Mouse (Mus musculus) embryonic facial prominence, embryonic 14.5 days (tissue): ENCODE results near the gene Ugt1a6b. TPM values are rescaled to one million over a fixed set of nuclear protein-coding genes. Genes with fewer than 3 reads are reported as not detected.
A peak's percentile ranks its signal among the peaks of the same experiment; 100 is the strongest.
"Not testable (repeated sequence)": the region's sequence is repeated elsewhere in the genome, so short reads cannot be mapped to it uniquely, and the experiment has no call there.

Experiments used
- ATAC-seq: fragments of 200-750 bp; cut with Nextera tagmentation; 2 replicates; pipeline ENCODE4 v1.8.0; 2017; ENCODE audit warnings: low read depth, moderate number of reproducible peaks, moderate TSS enrichment
- DNase-seq: peaks from one replicate; pipeline ENCODE4 v3.0.0-alpha.2; 2015; ENCODE audit warnings: low spot score
- H3K27ac ChIP-seq: fragments of 300-500 bp; sonication (generic); replicated peaks from 2 replicates; pipeline ENCODE4 v1.5.1; 2014; ENCODE audit warnings: low read depth, mild to moderate bottlenecking, low read length, moderate library complexity
- H3K27me3 ChIP-seq: fragments of 300-500 bp; sonication (generic); replicated peaks from 2 replicates; pipeline ENCODE4 v1.6.1; 2014; ENCODE audit warnings: low read length; ENCODE audit not compliant: control insufficient read depth, insufficient read depth
- H3K36me3 ChIP-seq: fragments of 300-500 bp; sonication (generic); 2 replicates; pipeline ENCODE4 v1.6.1; 2014; ENCODE audit warnings: low read length, mixed read lengths; ENCODE audit not compliant: control insufficient read depth, insufficient read depth
- H3K4me1 ChIP-seq: fragments of 300-500 bp; sonication (generic); 2 replicates; pipeline ENCODE4 v1.6.1; 2014; ENCODE audit warnings: antibody characterized with exemption, low read length; ENCODE audit not compliant: control insufficient read depth, insufficient read depth
- H3K4me2 ChIP-seq: fragments of 300-500 bp; sonication (generic); 2 replicates; pipeline ENCODE4 v1.6.1; 2014; ENCODE audit warnings: low read depth, mild to moderate bottlenecking, low read length, moderate library complexity, mixed read lengths
- H3K4me3 ChIP-seq: fragments of 300-500 bp; sonication (generic); 2 replicates; pipeline ENCODE4 v1.5.1; 2014; ENCODE audit warnings: low read depth, mild to moderate bottlenecking, low read length
- H3K9ac ChIP-seq: fragments of 300-500 bp; sonication (generic); 2 replicates; pipeline ENCODE4 v1.6.1; 2014; ENCODE audit warnings: low read depth, mild to moderate bottlenecking, low read length, moderate library complexity, mixed read lengths
- H3K9me3 ChIP-seq: fragments of 300-500 bp; sonication (generic); 2 replicates; pipeline ENCODE4 v1.6.1; 2016; ENCODE audit warnings: low read length; ENCODE audit not compliant: control insufficient read depth
- WGBS: fragments of 180-500 bp; shearing (Covaris S2); extraction: QIAGEN DNeasy Blood & Tissue Kit; methylation state at CpG from one replicate; pipeline ENCODE4 v1.1.7; 2014; 5-methylcytosine and 5-hydroxymethylcytosine counted together
- polyA plus RNA-seq: library from polyadenylated mRNA; unstranded; fragments of >200 nt; fragmentation: Nextera tagmentation; extraction: Ambion mirVana; gene quantifications from 2 replicates; pipeline ENCODE4 v1.2.1, GENCODE M21; 2014

Ugt1a6b gene
- polyA plus RNA-seq, 1 experiment from 2014 or later = 2.0 TPM

DNA sequence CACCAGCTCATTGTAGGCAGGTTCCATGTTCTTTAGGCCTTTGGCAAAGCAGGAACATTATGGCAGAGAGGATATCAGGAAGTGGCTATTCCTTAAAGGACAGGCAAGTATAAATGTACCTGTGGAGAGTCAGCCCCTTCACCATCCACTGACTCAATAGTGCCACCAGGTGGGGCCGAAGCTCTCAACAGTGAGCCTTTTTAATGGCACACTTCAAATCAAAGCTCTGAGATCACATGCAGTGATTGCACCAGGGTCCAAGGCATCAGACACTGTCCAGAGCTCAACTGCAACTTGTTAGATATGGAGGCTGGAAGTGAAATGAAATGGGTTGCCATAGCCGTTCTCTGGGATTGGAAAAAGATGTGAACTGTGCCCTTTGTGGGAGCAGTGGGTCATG, 42.2 kb downstream of the Ugt1a6b start:
- not testable (repeated sequence) for H3K9ac ChIP-seq, H3K27me3 ChIP-seq, H3K9me3 ChIP-seq, ATAC-seq, H3K4me1 ChIP-seq, H3K36me3 ChIP-seq, H3K27ac ChIP-seq, H3K4me2 ChIP-seq, H3K4me3 ChIP-seq
- 47% methylated on average over 2 of the region's 2 CpGs for WGBS
- peak; percentile 3 for DNase-seq

DNA sequence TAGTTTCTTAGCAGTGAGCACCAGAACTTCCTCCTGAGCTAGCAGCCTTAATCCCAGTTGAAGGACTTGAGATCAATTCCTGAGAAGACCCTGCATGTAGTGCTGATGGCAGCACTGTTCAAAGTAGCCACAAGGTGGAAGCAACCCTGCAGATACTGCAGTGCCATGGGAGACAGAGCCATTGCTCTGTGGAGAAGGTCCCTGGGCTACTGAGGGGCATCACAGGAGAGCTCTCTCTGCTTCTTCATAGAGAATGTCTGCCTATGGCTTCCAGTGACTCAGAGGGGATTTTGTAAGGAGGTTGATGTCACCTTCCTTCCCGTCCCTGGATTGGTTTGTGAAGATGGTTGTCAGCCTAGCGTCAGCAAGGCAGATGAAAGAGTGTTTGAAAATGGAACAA, 47.1 kb downstream of the Ugt1a6b start:
- H3K4me1 ChIP-seq, H3K4me2 ChIP-seq, DNase-seq, H3K9ac ChIP-seq, H3K36me3 ChIP-seq, H3K4me3 ChIP-seq, ATAC-seq, H3K27ac ChIP-seq, H3K9me3 ChIP-seq, H3K27me3 ChIP-seq: not testable (repeated sequence)
- no CpG with 5 or more reads among the region's 2 CpGs for WGBS

GRCm38 (mm10) chr1:88158430-88158829, 55.4 kb downstream of the Ugt1a6b start:
- DNase-seq (no peak), ATAC-seq (no peak)
- Histone ChIP-seq H3K4me3 (no peak overlapping the region), H3K4me1 (no peaks in the 10 kb centered on the region), H3K9ac (no peak overlapping the region), H3K27ac (no peak overlapping the region), H3K4me2 (no peak overlapping the region), H3K36me3 (no peaks in the 10 kb centered on the region), H3K27me3 (no peaks in the 10 kb centered on the region), H3K9me3 (no peaks in the 10 kb centered on the region)
- WGBS = 74% methylated on average over 2 of the region's 2 CpGs

GRCm38 (mm10) chr1:88165711-88166110, 62.7 kb downstream of the Ugt1a6b start, which contains the start of gene Ugt1a5:
Gene Ugt1a5, plus strand, starts transcription at chr1:88166012.
- no peaks in the 10 kb centered on the region for H3K27me3 ChIP-seq
- no peak for DNase-seq
- no peaks in the 10 kb centered on the region for H3K36me3 ChIP-seq
- H3K27ac ChIP-seq = no peak within 1 kb of the TSS
- ATAC-seq = no peak
- no peak within 1 kb of the TSS for H3K9ac ChIP-seq
- H3K4me3 ChIP-seq = no peak within 1 kb of the TSS
- H3K9me3 ChIP-seq = no peaks in the 10 kb centered on the region
- no peaks in the 10 kb centered on the region for H3K4me1 ChIP-seq
- no peak within 1 kb of the TSS for H3K4me2 ChIP-seq
- 79% methylated on average over 5 of the region's 5 CpGs for WGBS

DNA sequence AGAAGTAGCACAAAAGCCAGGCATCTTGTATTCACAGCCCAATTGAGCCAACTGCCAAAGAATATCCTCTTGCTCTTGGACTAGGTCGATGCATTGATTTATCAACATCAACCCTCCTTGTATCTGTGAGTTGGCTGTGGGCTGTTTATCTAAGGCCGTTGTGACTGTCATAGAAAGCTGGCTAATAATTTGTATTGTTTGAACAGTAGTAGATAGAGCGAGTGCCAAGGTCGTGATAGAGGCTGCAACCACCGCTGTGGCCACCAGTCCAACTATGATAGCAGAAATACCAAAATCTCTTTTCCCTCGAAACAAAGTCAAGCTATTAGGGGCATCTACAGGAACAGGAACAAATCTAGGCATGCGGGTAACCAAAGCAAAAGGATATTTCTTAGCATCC, 69.1 kb downstream of the Ugt1a6b start:
- not testable (repeated sequence) for H3K9me3 ChIP-seq, H3K4me3 ChIP-seq, ATAC-seq, DNase-seq, H3K4me1 ChIP-seq, H3K27me3 ChIP-seq, H3K9ac ChIP-seq, H3K27ac ChIP-seq, H3K4me2 ChIP-seq, H3K36me3 ChIP-seq
- 92% methylated on average over 5 of the region's 7 CpGs for WGBS

- H3K9ac ChIP-seq = no peak overlapping the region
- no peaks in the 10 kb centered on the region for H3K36me3 ChIP-seq
- WGBS = 73% methylated on average over 1 of the region's 1 CpGs
- DNase-seq = no peak
- H3K9me3 ChIP-seq = peaks cover 21% of the 10 kb centered on the region
- H3K4me1 ChIP-seq = no peaks in the 10 kb centered on the region
- no peak for ATAC-seq
- no peak overlapping the region for H3K27ac ChIP-seq
- no peak overlapping the region for H3K4me2 ChIP-seq
- H3K4me3 ChIP-seq = no peak overlapping the region
- no peaks in the 10 kb centered on the region for H3K27me3 ChIP-seq
Measured at GRCm38 (mm10) chr1:88179657-88180056, 76.6 kb downstream of the Ugt1a6b start.

- 85% methylated on average over 5 of the region's 5 CpGs for WGBS
- no peaks in the 10 kb centered on the region for H3K27me3 ChIP-seq
Measured at GRCm38 (mm10) chr1:88186325-88186935, 83.4 kb downstream of the Ugt1a6b start.

GRCm38 (mm10) chr1:88192136-88192535, 89.1 kb downstream of the Ugt1a6b start:
- no peak overlapping the region for H3K4me3 ChIP-seq
- no peaks in the 10 kb centered on the region for H3K4me1 ChIP-seq
- no peak overlapping the region for H3K4me2 ChIP-seq
- no peaks in the 10 kb centered on the region for H3K27me3 ChIP-seq
- no peak overlapping the region for H3K27ac ChIP-seq
- H3K36me3 ChIP-seq = no peaks in the 10 kb centered on the region
- DNase-seq (no peak), ATAC-seq (no peak)
- WGBS = 83% methylated on average over 3 of the region's 3 CpGs
- H3K9ac ChIP-seq = no peak overlapping the region
- H3K9me3 ChIP-seq = 0 out of 2 replicates have a peak, but pooled peaks cover 3% of the 10 kb centered on the region

More at GRCm38 (mm10) chr1:88186325-88186935, 83.4 kb downstream of the Ugt1a6b start:
- ATAC-seq (no peak), DNase-seq (no peak)
- no peaks in the 10 kb centered on the region for H3K4me1 ChIP-seq
- no peak overlapping the region for H3K27ac ChIP-seq
- H3K4me3 ChIP-seq = no peak overlapping the region
- 0 out of 2 replicates have a peak, but pooled peaks cover 3% of the 10 kb centered on the region for H3K9me3 ChIP-seq
- H3K9ac ChIP-seq = no peak overlapping the region
- no peak overlapping the region for H3K4me2 ChIP-seq
- H3K36me3 ChIP-seq = no peaks in the 10 kb centered on the region

GRCm38 (mm10) chr1:88195687-88196086, 92.6 kb downstream of the Ugt1a6b start:
- no peak overlapping the region for H3K9ac ChIP-seq
- WGBS = 91% methylated on average over 1 of the region's 1 CpGs
- DNase-seq = no peak
- no peak overlapping the region for H3K4me3 ChIP-seq
- H3K36me3 ChIP-seq = no peaks in the 10 kb centered on the region
- no peaks in the 10 kb centered on the region for H3K4me1 ChIP-seq
- H3K4me2 ChIP-seq = no peak overlapping the region
- H3K27ac ChIP-seq = no peak overlapping the region
- H3K27me3 ChIP-seq = no peaks in the 10 kb centered on the region
- no peaks in the 10 kb centered on the region for H3K9me3 ChIP-seq
- no peak for ATAC-seq
